Mouse (Mus musculus) lung, postnatal 0 days (tissue): ENCODE data around the gene Bcr.

ENCODE experiments used
- CTCF ChIP-seq: IDR thresholded peaks from 2 replicates; pipeline ENCODE4 v1.5.1; 2016; ENCODE audit warnings: antibody characterized with exemption, mild to moderate bottlenecking
- EP300 ChIP-seq: IDR thresholded peaks from 2 replicates; pipeline ENCODE4 v1.6.1; 2016; ENCODE audit warnings: antibody characterized with exemption, mild to moderate bottlenecking, control low read depth

DNA sequence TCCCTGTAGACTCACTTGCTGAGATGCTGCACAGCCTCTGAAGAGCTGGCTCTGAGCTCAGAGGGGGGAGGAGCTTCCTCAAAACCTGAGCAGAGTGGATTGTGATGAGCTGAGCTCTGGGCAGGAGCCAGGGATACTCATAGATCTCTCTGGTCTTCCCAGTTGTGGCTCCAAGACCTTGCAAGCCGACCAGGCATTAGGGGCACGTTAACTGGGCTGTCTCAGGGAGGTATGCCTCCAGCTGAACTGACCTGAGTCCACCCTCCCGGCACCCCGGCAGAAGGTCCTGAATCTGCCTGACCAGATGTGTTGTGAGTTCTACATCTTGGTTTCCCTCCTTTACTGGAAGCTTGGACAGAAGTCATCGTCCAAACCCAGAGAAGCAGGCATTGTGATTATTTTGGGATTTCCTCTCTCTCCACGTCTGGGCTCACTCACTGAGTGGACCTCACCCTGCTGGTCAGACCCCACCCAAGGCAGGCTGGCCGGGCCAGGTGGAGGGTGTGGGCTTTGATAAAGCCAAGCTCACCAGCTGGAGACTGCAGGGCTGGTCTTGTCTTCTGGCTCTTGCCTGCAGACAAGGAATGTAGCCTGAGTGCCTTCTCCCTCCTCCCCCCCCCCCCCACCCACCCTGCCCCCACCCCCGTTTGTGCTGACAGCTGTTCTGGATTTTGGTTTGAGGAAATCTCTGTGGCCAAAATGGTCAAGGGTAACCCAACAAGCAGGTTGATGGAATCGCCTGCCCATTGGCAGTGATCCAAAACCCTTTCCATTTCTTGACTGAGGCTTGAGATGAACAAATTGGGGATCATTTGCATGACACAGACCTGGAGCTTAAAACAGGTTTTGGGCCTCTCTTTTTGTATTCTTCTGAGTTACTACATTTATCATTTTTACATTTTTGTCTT lies 44.1 kb downstream of the Bcr start:
- no peak for TF ChIP-seq CTCF
- TF ChIP-seq EP300 = no peak
